Mouse (Mus musculus): ENCODE results near the gene Dcaf10. TPM values are rescaled to one million over a fixed set of nuclear protein-coding genes. Genes with fewer than 3 reads are reported as not detected.

The Dcaf10 gene
- 18.3 and 18.4 TPM in 2 replicates for polyA plus RNA-seq (2014; fragmentation: Nextera tagmentation; extraction: Ambion mirVana)

DNA sequence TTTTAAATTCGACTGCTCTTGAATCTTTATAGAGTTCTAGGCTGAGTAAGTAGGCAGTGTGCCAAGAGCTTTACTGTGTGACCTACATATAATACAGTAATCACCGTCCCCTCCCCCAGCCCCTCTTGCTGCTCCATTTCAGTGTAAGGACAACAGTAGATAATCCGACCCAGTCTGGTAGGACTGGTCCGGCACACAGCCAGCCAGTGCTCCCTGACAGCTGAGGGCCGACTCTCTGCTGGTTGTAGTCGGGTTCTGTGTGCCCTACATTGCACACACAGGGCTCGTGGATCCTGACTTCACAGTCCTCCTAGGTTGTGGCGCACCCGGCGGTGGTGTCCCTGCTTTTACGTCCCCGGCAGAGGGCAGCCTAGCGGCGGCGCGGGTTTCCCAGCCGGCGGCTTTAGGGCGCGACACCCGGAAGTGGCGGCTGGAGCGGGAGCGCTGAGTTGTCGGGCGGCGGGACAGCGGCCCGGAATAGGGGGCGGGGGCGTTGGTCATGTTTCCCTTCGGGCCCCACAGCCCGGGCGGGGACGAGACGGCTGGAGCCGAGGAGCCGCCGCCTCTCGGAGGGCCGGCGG is at the start of gene Dcaf10:
TSS of gene Dcaf10 (plus strand) at position 433 of the 581 bp plus-strand sequence.
- Histone ChIP-seq H3K9ac (replicated peaks; ENCODE audit: low read depth, low read length) (peak within 1 kb of the TSS; percentile 98), H3K27ac (ENCODE audit: low read length) (peak within 1 kb of the TSS; percentile 98), H3K4me1 (ENCODE audit: control insufficient read depth, insufficient read depth, low read length) (peaks cover 18% of the 10 kb centered on the region), H3K9me3 (ENCODE audit: control insufficient read depth, low read depth, low read length) (no peaks in the 10 kb centered on the region), H3K27me3 (ENCODE audit: control insufficient read depth, insufficient read depth, low read length) (no peaks in the 10 kb centered on the region), H3K4me3 (ENCODE audit: low read depth, low read length) (peak within 1 kb of the TSS; percentile 94), H3K4me2 (replicated peaks; ENCODE audit: low read depth, low read length) (peak within 1 kb of the TSS; percentile 53), H3K36me3 (ENCODE audit: control insufficient read depth, insufficient read depth, low read length) (no peaks in the 10 kb centered on the region)
- peak; percentile 94 for ATAC-seq (ENCODE audit: insufficient number of reproducible peaks, insufficient read depth, low FRiP score, low read depth)
- whole genome bisulfite sequencing = under 1% methylated on average over 42 of the region's 42 CpGs

DNA sequence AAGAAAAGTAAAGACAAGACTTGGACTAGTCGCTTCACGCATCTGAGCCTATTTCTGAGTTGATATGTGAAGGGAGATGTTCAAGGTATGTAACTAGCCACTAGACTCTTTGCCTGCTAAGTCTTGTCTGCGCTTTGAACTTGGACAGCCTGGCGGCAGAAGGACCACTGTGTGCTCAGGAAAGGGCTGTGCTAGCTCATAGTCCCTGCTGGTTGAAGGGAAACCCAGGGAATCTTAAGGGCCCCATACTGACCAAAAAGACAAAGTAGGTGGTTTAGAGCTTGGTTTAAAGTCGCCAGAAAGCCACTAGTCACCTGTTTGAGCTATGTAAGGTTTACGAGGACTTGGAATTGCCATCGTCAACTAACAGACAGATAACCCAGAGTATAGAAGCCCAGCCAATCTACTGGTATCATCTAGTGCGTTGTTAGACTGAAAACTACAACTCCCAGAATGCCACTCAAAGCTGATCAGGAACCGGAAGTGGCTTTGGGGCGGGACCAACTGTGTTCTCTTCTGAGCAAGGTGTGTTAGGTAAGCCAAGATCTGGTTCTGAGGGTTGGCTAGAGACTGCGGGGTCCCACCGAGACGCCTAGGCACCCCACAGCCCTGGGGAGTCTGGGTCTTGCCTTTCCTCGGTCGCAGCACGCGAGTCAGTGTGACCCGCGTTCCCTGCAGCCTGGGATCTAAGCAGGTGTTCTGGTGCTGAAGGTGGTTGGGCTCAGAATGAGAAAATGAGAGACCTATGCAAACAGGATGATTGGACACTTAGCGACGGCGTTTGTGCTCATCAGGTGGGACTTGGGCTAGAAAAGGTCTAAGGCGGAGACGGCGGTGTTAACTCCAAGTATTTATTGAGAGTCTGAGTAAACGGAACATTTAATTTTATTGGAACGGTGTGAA is 45.0 kb upstream of the Dcaf10 start, which contains the start of gene Trmt10b:
TSS of gene Trmt10b (plus strand) at position 466 of the 903 bp plus-strand sequence.
- H3K27me3 ChIP-seq (ENCODE audit: control insufficient read depth, insufficient read depth, low read length) = no peaks in the 10 kb centered on the region
- H3K36me3 ChIP-seq (ENCODE audit: control insufficient read depth, insufficient read depth, low read length) = peaks cover 7% of the 10 kb centered on the region; the same call in 1 of the 2 replicates
- peak within 1 kb of the TSS; percentile 75 for H3K4me2 ChIP-seq (replicated peaks; ENCODE audit: low read depth, low read length)
- H3K9me3 ChIP-seq (ENCODE audit: control insufficient read depth, low read depth, low read length) = no peaks in the 10 kb centered on the region
- peak; percentile 74; the same call in 1 of the 2 replicates for ATAC-seq (ENCODE audit: insufficient number of reproducible peaks, insufficient read depth, low FRiP score, low read depth)
- no peak within 1 kb of the TSS for H3K27ac ChIP-seq (ENCODE audit: low read length)
- H3K9ac ChIP-seq (replicated peaks; ENCODE audit: low read depth, low read length) = peak within 1 kb of the TSS; percentile 55
- peak within 1 kb of the TSS; percentile 91 for H3K4me3 ChIP-seq (ENCODE audit: low read depth, low read length)
- no peaks in the 10 kb centered on the region; the same call in 1 of the 2 replicates for H3K4me1 ChIP-seq (ENCODE audit: control insufficient read depth, insufficient read depth, low read length)
- WGBS = 20% methylated on average over 27 of the region's 27 CpGs

DNA sequence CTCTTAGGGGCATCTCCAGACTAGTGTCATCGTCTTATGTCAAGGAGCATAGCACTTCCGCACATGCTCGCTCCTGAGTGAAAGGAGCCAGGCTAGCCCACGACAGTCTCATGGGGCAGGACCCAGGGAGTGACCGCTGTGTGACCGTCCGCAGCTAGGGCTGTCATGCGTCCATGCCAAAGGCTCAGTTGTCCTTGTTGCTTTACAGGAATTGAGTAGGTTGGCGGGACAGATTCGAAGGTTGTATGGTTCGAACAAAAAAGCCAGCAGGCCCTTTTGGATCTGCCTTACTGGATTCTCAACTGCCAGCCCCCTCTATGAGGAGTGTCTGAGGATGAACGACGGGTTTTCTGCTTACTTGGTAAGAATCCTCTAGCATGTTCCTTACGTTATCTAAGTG is 36.4 kb upstream of the Dcaf10 start:
- H3K4me3 ChIP-seq (ENCODE audit: low read depth, low read length) = no peak overlapping the region
- no peaks in the 10 kb centered on the region for H3K27me3 ChIP-seq (ENCODE audit: control insufficient read depth, insufficient read depth, low read length)
- ATAC-seq (ENCODE audit: insufficient number of reproducible peaks, insufficient read depth, low FRiP score, low read depth) = no peak
- no peak overlapping the region for H3K4me2 ChIP-seq (replicated peaks; ENCODE audit: low read depth, low read length)
- peaks cover 25% of the 10 kb centered on the region for H3K36me3 ChIP-seq (ENCODE audit: control insufficient read depth, insufficient read depth, low read length)
- H3K27ac ChIP-seq (ENCODE audit: low read length) = no peak overlapping the region
- no peaks in the 10 kb centered on the region for H3K9me3 ChIP-seq (ENCODE audit: control insufficient read depth, low read depth, low read length)
- H3K4me1 ChIP-seq (ENCODE audit: control insufficient read depth, insufficient read depth, low read length) = no peaks in the 10 kb centered on the region
- 96% methylated on average over 14 of the region's 14 CpGs for WGBS
- H3K9ac ChIP-seq (replicated peaks; ENCODE audit: low read depth, low read length) = no peak overlapping the region

DNA sequence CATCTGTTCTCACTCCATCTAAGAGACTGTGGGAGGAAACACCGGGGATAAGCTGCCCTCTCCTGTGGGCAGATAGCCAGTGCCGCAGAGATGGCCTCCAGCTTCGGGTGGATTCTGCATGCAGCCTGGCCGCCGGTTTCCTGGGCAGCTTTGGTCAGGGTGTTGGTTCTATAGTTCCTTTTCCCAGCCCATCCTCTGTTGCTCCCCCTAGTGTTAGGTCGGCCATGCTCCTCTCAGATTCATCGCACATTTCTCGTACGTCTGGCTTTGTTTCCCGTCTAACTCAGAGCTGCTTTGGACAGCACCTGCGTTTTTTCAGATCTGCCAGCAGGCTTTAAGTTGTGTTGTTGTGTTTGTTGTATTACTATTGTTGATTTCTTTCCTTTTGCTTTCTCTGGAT is 33.9 kb upstream of the Dcaf10 start:
- Histone ChIP-seq H3K9ac (replicated peaks; ENCODE audit: low read depth, low read length) (no peak overlapping the region), H3K27me3 (ENCODE audit: control insufficient read depth, insufficient read depth, low read length) (no peaks in the 10 kb centered on the region), H3K27ac (ENCODE audit: low read length) (no peak overlapping the region), H3K36me3 (ENCODE audit: control insufficient read depth, insufficient read depth, low read length) (peaks cover 18% of the 10 kb centered on the region), H3K4me3 (ENCODE audit: low read depth, low read length) (no peak overlapping the region), H3K9me3 (ENCODE audit: control insufficient read depth, low read depth, low read length) (no peaks in the 10 kb centered on the region), H3K4me2 (replicated peaks; ENCODE audit: low read depth, low read length) (no peak overlapping the region), H3K4me1 (ENCODE audit: control insufficient read depth, insufficient read depth, low read length) (no peaks in the 10 kb centered on the region)
- WGBS = 33% methylated on average over 11 of the region's 11 CpGs
- ATAC-seq (ENCODE audit: insufficient number of reproducible peaks, insufficient read depth, low FRiP score, low read depth) = no peak

DNA sequence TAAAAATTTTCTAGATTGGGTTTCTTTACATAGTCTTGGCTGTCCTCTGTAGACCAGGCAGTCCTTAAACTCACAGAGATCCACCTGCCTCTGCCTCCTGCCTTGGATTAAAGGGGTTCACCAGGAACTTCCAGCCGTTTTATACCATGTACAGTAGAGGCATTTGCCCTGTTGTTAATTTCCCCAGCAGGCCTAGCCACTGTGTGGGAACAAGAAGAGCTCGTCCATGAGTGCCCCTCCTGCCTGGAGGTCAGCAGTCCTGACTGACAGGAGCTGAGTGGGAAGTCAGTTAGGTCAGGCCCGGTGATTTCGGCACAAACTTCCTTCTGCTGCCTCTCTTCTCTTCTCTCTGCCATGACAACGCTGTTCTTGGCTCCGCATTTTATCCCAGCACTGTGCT is 33.3 kb upstream of the Dcaf10 start:
- Histone ChIP-seq H3K4me2 (replicated peaks; ENCODE audit: low read depth, low read length) (no peak overlapping the region), H3K9ac (replicated peaks; ENCODE audit: low read depth, low read length) (no peak overlapping the region), H3K27ac (ENCODE audit: low read length) (no peak overlapping the region), H3K9me3 (ENCODE audit: control insufficient read depth, low read depth, low read length) (no peaks in the 10 kb centered on the region), H3K27me3 (ENCODE audit: control insufficient read depth, insufficient read depth, low read length) (no peaks in the 10 kb centered on the region), H3K4me1 (ENCODE audit: control insufficient read depth, insufficient read depth, low read length) (no peaks in the 10 kb centered on the region), H3K4me3 (ENCODE audit: low read depth, low read length) (no peak overlapping the region), H3K36me3 (ENCODE audit: control insufficient read depth, insufficient read depth, low read length) (peaks cover 18% of the 10 kb centered on the region)
- WGBS = 89% methylated on average over 6 of the region's 6 CpGs
- ATAC-seq (ENCODE audit: insufficient number of reproducible peaks, insufficient read depth, low FRiP score, low read depth) = no peak

DNA sequence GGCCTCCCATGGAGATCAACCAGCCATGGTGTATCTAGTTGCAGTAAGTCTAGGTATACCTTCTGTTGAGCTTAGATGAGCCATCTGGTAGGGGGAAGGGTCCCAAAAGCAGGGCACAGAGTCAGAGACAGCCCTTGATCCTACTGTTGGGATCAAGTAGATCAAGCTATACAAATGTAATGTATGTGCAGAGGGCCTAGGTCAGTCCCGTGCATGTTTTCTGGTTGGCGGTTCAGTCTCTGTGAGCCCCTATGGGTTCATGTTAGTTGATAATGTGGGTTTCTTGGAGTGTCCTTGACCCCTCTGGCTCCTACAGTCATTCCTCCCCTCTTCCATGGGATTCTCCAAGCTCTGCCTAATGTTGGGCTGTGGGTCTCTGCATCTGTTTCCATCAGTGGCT is 30.8 kb upstream of the Dcaf10 start:
- 98% methylated on average over 2 of the region's 2 CpGs for WGBS
- Histone ChIP-seq H3K36me3 (ENCODE audit: control insufficient read depth, insufficient read depth, low read length) (peaks cover 17% of the 10 kb centered on the region; the same call in 1 of the 2 replicates), H3K9ac (replicated peaks; ENCODE audit: low read depth, low read length) (no peak overlapping the region), H3K4me3 (ENCODE audit: low read depth, low read length) (no peak overlapping the region), H3K27ac (ENCODE audit: low read length) (no peak overlapping the region), H3K4me1 (ENCODE audit: control insufficient read depth, insufficient read depth, low read length) (no peaks in the 10 kb centered on the region), H3K27me3 (ENCODE audit: control insufficient read depth, insufficient read depth, low read length) (no peaks in the 10 kb centered on the region), H3K4me2 (replicated peaks; ENCODE audit: low read depth, low read length) (no peak overlapping the region), H3K9me3 (ENCODE audit: control insufficient read depth, low read depth, low read length) (no peaks in the 10 kb centered on the region)
- ATAC-seq (ENCODE audit: insufficient number of reproducible peaks, insufficient read depth, low FRiP score, low read depth) = no peak

DNA sequence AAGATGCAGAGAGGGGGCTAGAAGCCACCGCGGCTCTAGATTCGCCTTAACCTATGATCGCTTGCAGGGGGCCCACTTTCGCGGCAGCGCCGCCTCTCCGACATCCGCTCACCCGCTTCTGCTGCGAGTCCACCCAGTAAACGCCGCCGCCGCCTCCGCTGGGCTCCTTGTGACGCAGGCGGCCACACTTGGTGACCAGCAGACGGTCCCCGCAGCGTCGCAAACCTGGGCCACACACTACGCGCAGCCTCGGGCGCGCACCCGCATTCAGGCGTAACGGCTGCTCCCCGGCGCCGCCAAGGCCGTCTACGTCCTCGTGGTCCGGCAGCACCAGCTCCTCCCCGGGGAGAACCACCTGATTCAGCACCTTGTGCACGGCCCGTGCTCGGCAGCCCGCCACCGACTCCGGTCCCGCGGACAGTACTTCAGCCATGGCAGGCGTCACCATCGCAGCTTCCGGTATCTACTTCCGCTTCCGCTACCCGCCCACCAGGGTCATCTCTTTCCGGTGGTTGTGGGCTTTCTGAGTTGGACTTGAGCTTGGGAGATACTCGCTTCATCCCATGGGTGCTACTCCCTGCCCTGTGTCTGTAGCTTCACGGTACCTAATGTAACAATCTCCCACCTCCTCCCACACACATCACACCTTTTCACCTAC is 21.6 kb upstream of the Dcaf10 start:
- peaks cover 20% of the 10 kb centered on the region; the same call in 1 of the 2 replicates for H3K36me3 ChIP-seq (ENCODE audit: control insufficient read depth, insufficient read depth, low read length)
- WGBS = under 1% methylated on average over 56 of the region's 56 CpGs

DNA sequence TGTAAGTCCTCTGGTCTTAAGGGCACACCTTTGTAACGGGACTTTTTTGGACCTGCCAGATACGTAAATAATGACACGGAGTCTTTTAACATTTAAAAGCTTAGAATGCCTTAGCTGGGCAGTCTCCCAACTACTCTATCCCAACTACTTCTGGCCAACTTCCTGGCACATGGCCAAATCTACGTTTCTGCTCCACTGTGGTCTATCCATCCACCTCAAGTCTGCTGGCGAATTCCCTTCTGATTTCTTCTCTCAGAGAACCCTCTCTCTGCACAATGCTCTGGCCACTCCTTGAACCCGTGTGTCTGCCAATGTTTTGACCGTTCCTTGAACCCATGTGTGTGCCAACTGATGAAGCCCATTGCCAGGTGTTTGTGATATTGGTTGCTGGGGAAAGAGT is 10.8 kb upstream of the Dcaf10 start:
- Histone ChIP-seq H3K4me1 (ENCODE audit: control insufficient read depth, insufficient read depth, low read length) (no peaks in the 10 kb centered on the region), H3K9ac (replicated peaks; ENCODE audit: low read depth, low read length) (no peak overlapping the region), H3K9me3 (ENCODE audit: control insufficient read depth, low read depth, low read length) (no peaks in the 10 kb centered on the region), H3K4me3 (ENCODE audit: low read depth, low read length) (no peak overlapping the region), H3K4me2 (replicated peaks; ENCODE audit: low read depth, low read length) (no peak overlapping the region), H3K27me3 (ENCODE audit: control insufficient read depth, insufficient read depth, low read length) (no peaks in the 10 kb centered on the region), H3K36me3 (ENCODE audit: control insufficient read depth, insufficient read depth, low read length) (no peaks in the 10 kb centered on the region), H3K27ac (ENCODE audit: low read length) (no peak overlapping the region)
- ATAC-seq (ENCODE audit: insufficient number of reproducible peaks, insufficient read depth, low FRiP score, low read depth) = no peak
- 70% methylated on average over 7 of the region's 7 CpGs for WGBS

More for the DNA sequence above, 21.6 kb upstream of the Dcaf10 start:
- ATAC-seq (ENCODE audit: insufficient number of reproducible peaks, insufficient read depth, low FRiP score, low read depth) = peak; percentile 85
- Histone ChIP-seq H3K9me3 (ENCODE audit: control insufficient read depth, low read depth, low read length) (no peaks in the 10 kb centered on the region), H3K27ac (ENCODE audit: low read length) (peak overlapping the region; percentile 75), H3K4me2 (replicated peaks; ENCODE audit: low read depth, low read length) (peak overlapping the region; percentile 55), H3K27me3 (ENCODE audit: control insufficient read depth, insufficient read depth, low read length) (no peaks in the 10 kb centered on the region), H3K9ac (replicated peaks; ENCODE audit: low read depth, low read length) (peak overlapping the region; percentile 79), H3K4me1 (ENCODE audit: control insufficient read depth, insufficient read depth, low read length) (peaks cover 7% of the 10 kb centered on the region; the same call in 1 of the 2 replicates), H3K4me3 (ENCODE audit: low read depth, low read length) (peak overlapping the region; percentile 84)
